ENCODE assay signal across 17 mouse cellular contexts in genomic region chr1:158917067-158917466, GRCm38 (mm10).
DNase-seq lines count a peak whose midpoint lies in the region; ATAC-seq and TF ChIP-seq lines count a peak whose summit lies in the region.
"Had no signal": no experiment of that assay in that cellular context is flagged by ENCODE, and none has a peak within 500 bp of the region (broad histone marks: within the 10 kb centered on the region; RNA-seq: fewer than 3 reads in every experiment).

No protein-coding gene starts in this region.

- no peak for TF ChIP-seq POLR2A in myocyte (IDR thresholded peaks at IDR 0.05; ENCODE audit: insufficient read length, low read depth)

- ATAC-seq in hindbrain, postnatal 0 days, result no peak
- ATAC-seq: forebrain, embryonic 13.5 days; hindbrain, embryonic 16.5 days; liver, postnatal 0 days had no signal

- no peak overlapping the region for H3K4me2 ChIP-seq in myocyte (ENCODE audit: low read depth)
- no peak overlapping the region for H3K4me2 ChIP-seq in hindbrain, postnatal 0 days (ENCODE audit: low read depth, low read length)
- H3K4me2 ChIP-seq: forebrain, embryonic 13.5 days; neural tube, embryonic 12.5 days had no signal

- no peak for TF ChIP-seq CTCF in hindbrain, postnatal 0 days (IDR thresholded peaks at IDR 0.05; ENCODE audit: low read depth)

- no peak overlapping the region for H3K4me3 ChIP-seq in myocyte
- H3K4me3 ChIP-seq in hindbrain, postnatal 0 days (ENCODE audit: low read length), result no peak overlapping the region
- H3K4me3 ChIP-seq: forebrain, embryonic 13.5 days; neural tube, embryonic 12.5 days had no signal

- H3K79me2 ChIP-seq in myocyte (ENCODE audit: control insufficient read depth, insufficient read depth), result no peaks in the 10 kb centered on the region

- H3K36me3 ChIP-seq in myocyte (ENCODE audit: control insufficient read depth, insufficient read depth), result no peaks in the 10 kb centered on the region
- H3K36me3 ChIP-seq in hindbrain, postnatal 0 days (ENCODE audit: insufficient read depth, low read length), result no peaks in the 10 kb centered on the region
- H3K36me3 ChIP-seq: neural tube, embryonic 12.5 days had no signal

- H3K27me3 ChIP-seq in myocyte (ENCODE audit: control insufficient read depth, insufficient read depth, insufficient read length), result no peaks in the 10 kb centered on the region
- H3K27me3 ChIP-seq in hindbrain, postnatal 0 days (ENCODE audit: insufficient read depth, low read length), result no peaks in the 10 kb centered on the region
- H3K27me3 ChIP-seq: forebrain, embryonic 13.5 days; neural tube, embryonic 12.5 days had no signal

- 80% methylated on average over 3 of the region's 3 CpGs for WGBS in hindbrain, postnatal 0 days

- H3K9me3 ChIP-seq in hindbrain, postnatal 0 days (ENCODE audit: low read length), result no peaks in the 10 kb centered on the region
- H3K9me3 ChIP-seq: forebrain, embryonic 13.5 days; neural tube, embryonic 12.5 days had no signal

- no peak overlapping the region for H3ac ChIP-seq in myocyte (ENCODE audit: control insufficient read depth, insufficient read length)

- no peak overlapping the region for H3K27ac ChIP-seq in hindbrain, postnatal 0 days
- H3K27ac ChIP-seq: forebrain, embryonic 13.5 days; neural tube, embryonic 12.5 days had no signal

- H3K4me1 ChIP-seq in hindbrain, postnatal 0 days (ENCODE audit: insufficient read depth, low read length), result no peaks in the 10 kb centered on the region
- H3K4me1 ChIP-seq: forebrain, embryonic 13.5 days; neural tube, embryonic 12.5 days had no signal

- peak; percentile 27 for DNase-seq in adrenal gland, adult 2 months
- DNase-seq in adrenal gland, adult 18-20 months (ENCODE audit: low spot score in 2 of 2), result no peak
- peak; percentile 10 for DNase-seq in lung, postnatal 36 days
- no peak for DNase-seq in lung, postnatal 25 days (ENCODE audit: low spot score)
- DNase-seq in cerebellum, adult 9-11 months, result peak; percentile 9
- DNase-seq in spleen, postnatal 4 days (ENCODE audit: low spot score in 2 of 2), result no peak
- no peak for DNase-seq in hindbrain, postnatal 0 days (ENCODE audit: low spot score)
- DNase-seq: heart, postnatal 4 days; kidney, adult 18-20 months; kidney, postnatal 14 days; liver, postnatal 0 days; lung, postnatal 14 days; thymus, adult 18-20 months had no signal

- H3K9ac ChIP-seq in hindbrain, postnatal 0 days (replicated peaks; ENCODE audit: low read length), result no peak overlapping the region
- H3K9ac ChIP-seq: forebrain, embryonic 13.5 days; liver, postnatal 0 days; neural tube, embryonic 12.5 days had no signal

TF ChIP-seq in myocyte, 11 proteins besides CTCF, POLR2A, EP300 and RAD21:
- no peak for TF ChIP-seq E2F4 (IDR thresholded peaks at IDR 0.05; ENCODE audit: insufficient read depth)
- no peak for TF ChIP-seq MAX (IDR thresholded peaks at IDR 0.05; ENCODE audit: low read depth)
- no peak for TF ChIP-seq TCF3 (IDR thresholded peaks at IDR 0.05; ENCODE audit: insufficient read length, low read depth)
- TF ChIP-seq SRF (IDR thresholded peaks at IDR 0.05; ENCODE audit: control insufficient read depth, insufficient read length, low read depth), result no peak
- no peak for TF ChIP-seq REST (IDR thresholded peaks at IDR 0.05; ENCODE audit: insufficient read depth, insufficient read length)
- TF ChIP-seq CEBPB (IDR thresholded peaks at IDR 0.05; ENCODE audit: insufficient read depth, poor library complexity, severe bottlenecking), result peak; percentile 83
- no peak for TF ChIP-seq TCF12 (IDR thresholded peaks at IDR 0.05; ENCODE audit: insufficient read depth, poor library complexity, severe bottlenecking)
- TF ChIP-seq POLR2AphosphoS2 (IDR thresholded peaks at IDR 0.05; ENCODE audit: insufficient read length, low read depth), result no peak

Comparison
In these comparisons a context has a peak if more than half of its experiments do, and no peak if none do; other contexts are left out.
1. DNase-seq: peak in adrenal gland, adult 2 months (single experiment), lung, postnatal 36 days (single experiment) and cerebellum, adult 9-11 months (single experiment); none in adrenal gland, adult 18-20 months (0 of 2), lung, postnatal 25 days (single experiment), spleen, postnatal 4 days (0 of 2) and hindbrain, postnatal 0 days (single experiment).